Mouse (Mus musculus): ENCODE measurements around the gene Cib3.

Gene Cib3

DNA sequence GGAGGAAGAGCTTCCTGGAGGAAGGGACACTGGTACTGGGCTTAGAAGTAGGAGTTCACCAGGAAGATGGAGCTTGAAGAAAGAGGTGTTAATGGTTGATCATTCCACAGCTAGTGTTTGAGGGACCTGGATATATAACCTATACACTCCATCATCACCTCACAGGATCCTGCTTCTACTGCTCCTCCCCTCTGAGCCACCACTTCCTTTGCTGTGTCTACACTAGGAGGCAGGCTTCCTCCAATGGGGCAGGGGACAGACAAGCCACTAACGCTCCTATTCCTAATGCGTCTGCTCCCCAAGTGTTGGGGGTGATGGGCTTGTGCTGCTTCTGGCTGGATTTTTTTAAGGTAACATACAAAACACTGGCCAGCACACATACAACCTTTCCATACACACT, 1.9 kb downstream of the Cib3 start:
- no peak for DNase-seq (ENCODE audit: low spot score)

DNA sequence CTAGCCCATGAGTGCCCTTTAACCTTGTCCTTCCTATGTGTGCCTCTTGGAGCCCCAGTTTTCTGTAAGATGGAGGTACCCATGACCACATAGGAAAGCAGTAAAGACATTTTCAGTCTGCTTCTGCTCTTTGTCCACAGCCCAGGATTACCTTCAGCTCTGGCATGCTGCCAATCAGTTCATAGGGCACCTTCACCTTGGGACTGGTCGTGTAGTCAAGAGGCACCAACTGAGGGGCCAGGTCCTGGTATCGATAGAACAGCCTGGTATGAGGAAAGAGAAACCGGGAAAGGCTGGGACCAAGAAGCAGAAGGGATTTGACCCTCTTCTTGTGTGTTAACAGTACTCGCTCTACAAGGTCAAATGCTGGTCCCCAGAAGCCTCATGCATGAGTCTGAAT, 2.4 kb downstream of the Cib3 start:
- no peak for DNase-seq (ENCODE audit: low spot score)

DNA sequence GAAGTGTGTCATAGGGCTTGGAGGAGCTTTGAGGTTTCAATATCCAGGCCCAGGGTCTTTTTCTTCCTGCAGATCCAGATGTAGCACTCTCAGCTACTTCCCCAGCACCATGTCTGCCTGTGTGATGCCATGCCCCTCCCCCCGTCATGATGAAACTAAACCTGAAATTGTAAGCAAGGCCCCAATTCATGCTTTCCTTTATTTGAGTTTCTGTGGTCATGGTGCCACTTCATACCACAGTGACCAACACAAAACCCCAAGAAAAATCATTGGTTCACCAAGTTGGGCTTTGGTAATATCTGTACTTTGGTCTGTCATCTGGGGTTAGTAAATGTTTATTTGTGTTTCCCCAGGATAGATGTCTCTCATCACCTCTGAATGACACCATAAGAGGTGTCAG, 4.1 kb downstream of the Cib3 start:
- DNase-seq (ENCODE audit: low spot score), result no peak

DNA sequence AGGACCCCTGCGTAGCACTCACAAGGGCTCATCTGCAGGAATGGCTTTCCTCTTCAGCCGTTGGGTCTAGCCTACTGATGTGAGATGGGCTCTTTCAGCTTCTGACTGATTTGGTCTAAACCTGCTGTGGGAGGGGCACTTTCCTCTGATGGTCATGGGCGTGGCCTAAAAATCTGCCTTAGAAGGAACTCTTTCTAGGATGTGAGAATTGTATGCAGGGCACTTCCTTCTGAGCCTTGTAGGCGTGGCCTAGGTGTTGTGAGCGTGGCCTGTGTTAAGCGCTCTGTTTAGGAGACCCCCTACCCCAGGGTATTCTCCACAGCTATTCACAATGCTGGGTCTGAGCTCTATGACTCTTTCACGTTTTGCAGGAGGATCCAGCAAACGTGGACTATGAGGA, 14.6 kb downstream of the Cib3 start:
- no peak for DNase-seq (ENCODE audit: low spot score)

- no peak for DNase-seq (ENCODE audit: low spot score)
Observed at GRCm38 (mm10) chr8:72192065-72192464, 20.6 kb downstream of the Cib3 start.

- no peak for DNase-seq (ENCODE audit: low spot score)
Observed at GRCm38 (mm10) chr8:72190215-72190539, 22.5 kb downstream of the Cib3 start.

DNA sequence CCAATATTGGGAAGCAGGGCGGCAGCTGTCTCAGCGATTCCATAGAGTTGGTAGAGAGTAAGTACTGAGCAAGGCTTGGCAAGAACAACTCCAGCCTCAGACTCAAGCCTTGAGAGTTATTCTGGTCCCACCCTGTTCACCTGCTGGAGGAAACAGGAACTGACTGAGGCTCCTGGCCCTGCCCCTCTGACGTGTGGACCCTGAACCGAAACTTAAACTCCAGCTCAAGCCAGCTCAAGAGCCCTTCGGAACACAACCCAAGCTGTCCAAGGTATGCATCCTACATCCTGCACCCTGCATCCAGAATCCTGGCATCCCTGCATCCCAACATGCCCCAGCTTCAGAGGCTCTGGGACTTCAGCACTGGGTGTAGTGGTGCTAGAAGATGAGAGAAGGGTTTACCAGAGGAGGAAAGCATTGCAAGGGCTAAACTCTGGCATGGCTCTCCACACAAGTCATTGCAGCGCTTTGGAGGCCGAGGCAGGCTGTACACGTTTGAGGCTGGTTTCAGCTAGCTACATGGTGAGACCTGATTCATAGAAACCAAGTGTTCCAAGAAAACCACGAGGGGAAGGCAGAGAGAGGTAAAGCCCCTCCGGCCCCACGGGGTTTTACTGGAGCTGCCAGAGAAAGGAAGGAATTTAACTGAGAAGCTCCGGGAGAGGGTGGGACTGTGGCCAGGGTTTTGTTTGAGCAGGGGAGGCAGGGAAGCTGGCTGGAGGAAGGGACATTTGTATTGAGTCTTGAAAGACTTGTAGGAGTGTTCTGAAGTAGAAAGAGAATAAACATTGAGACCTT, 23.0 kb downstream of the Cib3 start, which contains the start of gene Hsh2d:
Gene Hsh2d, plus strand, starts transcription at position 222 of the 798 bp plus-strand sequence.
- DNase-seq (ENCODE audit: low spot score), result no peak

DNA sequence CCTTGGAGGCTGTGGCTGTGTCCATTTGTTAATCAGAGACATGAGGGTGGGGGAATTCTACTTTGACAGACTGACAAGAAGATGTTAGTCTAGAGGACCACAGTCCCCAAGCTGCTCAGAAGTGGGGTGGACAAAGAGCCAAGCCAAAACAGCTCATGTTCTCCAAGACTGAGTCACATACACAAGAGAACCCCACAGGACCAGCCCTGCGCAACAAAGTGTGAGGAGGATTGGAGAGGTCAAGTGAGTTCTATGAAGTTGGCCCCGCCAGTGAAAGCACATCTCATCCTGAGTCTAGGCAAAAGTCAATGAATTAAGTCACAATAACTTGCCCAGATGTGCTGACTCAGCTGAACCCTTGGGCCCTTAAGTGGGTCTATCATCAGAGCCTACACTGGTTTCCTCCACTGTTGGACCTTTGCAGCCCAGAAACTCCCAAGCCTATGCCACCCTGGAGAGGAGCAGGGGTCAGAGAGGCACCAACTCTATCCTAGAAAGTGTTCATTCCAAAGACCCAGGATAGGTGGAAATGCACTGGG, 24.8 kb downstream of the Cib3 start:
- DNase-seq (ENCODE audit: low spot score), result no peak

DNA sequence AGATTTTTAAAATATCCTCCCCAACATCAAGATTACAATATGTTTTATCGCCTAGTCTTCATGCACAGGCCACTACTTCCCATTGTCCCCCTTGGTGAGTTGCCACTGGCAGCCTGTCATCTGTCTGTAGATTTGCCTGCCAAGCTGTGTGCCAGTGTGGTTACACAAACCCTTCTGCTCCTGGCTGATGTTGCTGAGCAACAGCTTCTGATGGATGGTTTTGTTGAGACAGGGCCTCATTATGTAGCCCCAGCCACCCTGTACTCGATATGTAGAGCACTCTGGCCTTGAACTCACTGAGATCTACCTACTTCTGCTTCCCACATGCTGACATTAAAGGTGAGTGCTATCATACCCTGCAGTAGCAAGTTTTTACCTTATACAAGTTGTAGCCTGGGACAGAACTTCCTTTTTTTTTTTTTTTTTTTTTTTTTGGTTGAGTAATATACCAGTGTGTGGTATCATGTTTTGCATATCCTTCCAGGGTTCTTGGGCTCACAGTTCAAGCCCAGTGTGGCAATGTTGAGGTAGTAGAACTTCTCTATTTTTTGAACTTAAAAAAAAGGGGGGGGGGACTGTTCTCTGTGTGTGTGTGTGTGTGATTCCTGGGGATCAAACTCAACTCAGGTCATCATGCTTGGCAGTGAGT, 29.0 kb downstream of the Cib3 start:
- DNase-seq (ENCODE audit: low spot score), result no peak

DNA sequence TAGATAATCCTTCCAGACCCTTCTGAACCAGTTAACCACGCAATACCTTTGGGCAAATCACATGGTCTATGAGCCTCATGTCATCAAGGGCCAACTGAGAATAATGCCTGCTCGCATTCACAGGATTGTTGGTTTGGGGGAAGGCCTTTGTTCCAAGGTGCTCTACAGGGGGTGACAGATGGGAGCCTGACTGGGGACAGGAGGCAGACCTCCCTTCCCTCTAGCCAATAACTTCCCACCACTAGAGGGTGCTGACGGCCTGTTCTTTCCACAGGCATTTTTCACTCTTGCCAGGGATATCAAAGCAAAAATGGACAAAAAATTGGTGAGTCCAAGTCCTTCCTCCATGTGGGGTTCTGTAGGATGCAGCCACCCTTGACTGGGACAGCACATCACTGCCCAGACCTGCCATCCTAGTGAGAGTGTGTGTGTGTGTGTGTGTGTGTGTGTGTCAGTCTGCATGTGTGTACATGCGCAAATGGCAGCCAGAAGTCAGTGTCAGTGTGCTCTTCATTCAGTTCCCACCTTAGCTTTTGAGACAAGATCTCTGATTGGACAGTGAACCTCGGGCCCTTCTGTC, 35.2 kb downstream of the Cib3 start:
- peak; percentile 54 for DNase-seq (ENCODE audit: low spot score)

DNA sequence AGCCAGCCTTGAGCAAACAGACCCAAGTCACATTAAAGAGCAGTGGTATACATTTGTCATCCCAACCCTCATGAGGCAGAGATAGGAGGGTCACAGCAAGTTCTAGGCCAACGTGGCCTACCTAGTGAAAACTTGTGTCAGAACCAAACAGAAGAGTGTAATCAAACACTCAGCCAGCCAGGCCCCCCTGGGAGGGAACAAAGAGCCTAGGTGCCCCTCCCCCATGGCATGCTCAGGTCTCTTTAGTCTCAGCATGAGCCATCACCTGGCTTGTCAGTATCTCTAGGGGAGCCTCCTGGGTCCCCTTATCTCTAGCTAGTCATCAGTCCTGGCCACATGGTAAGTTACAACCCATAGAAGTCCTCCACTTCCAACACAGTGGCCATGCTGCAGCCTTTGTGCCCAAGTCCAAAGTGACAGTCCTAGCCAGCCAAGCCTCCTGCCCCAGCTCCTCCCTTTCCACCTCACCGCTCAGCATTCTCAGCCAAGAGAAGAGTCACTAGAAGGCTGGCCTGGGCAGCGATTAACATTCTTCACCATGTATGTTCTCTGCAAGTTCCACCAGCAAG, 42.9 kb downstream of the Cib3 start:
- no peak for DNase-seq (ENCODE audit: low spot score)

DNA sequence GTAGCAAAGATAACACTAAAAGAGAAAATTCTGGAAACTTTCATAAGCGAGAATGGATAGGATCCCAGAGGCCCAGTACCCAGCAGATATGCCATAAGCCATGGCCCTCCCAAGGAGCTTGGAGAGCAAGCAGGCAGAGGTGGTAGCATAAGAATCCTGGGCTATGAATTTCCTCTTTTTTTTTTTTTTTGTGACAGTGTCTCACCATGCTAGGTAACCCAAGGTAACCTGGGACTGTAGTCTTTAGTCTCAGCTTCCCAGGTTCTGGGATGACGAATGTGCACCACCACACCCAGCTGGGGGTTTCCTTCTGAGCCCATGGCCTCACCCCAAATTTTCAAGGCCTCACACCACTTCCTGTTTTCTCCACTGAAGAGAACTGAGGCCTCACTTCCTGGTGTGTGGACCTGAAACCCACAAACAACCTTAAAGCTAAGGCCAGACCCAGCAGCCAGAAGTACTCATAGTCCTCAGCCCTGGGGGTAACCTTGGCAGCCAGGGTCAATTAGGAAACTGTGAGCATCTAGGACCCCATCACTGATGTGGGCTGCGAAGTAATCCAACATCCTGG, 43.5 kb downstream of the Cib3 start:
- DNase-seq (ENCODE audit: low spot score), result no peak

GRCm38 (mm10) chr8:72162821-72163220, 49.8 kb downstream of the Cib3 start:
- no peak for DNase-seq (ENCODE audit: low spot score)

DNA sequence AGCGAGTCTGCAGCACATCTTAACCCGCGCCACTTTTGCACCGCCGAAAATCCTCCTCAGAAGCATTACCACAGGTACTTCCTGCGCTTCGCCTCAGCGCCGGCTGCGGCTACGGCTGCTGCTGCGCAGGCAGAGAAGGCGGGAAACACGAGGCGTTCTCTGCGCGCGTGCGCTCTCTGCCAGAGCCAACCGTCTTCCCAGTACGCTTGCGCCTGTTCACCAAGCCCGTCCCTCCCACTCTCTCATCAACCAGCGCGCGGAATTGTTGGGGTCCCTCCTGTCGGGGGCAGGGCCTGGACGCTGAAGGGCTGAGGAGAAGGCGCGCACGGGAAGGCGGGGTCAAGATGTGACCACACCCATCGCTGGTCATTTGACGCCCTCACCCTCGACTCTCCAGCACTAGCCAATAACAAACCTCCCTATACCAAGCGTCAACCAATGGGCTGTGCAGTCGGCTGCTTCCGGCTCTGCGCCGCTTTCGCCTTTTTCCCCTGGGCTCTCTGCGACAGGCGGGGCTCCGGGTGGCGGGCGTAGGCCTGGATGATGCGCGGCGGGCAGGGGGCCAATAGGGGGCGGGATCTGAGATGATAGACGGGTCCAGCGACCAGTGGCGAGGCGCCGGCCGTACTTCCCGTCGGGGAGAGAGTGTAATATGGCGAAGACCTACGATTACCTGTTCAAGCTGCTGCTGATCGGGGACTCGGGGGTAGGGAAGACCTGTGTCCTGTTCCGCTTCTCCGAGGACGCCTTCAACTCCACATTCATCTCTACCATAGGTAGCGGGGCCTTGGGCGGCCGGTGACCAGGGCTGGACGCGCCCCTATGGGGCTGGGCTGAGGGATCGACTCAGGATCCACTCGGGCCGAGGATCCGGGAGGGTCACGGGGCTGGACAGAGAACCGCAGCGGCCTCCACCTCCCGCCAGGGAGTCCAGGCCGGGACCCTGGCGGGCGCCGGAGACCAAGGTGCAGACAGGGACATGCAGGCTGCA, 51.6 kb downstream of the Cib3 start, which contains the start of gene Rab8a:
Gene Rab8a, plus strand, starts transcription at position 494 of the 991 bp plus-strand sequence.
- DNase-seq (ENCODE audit: low spot score), result peak; percentile 100

DNA sequence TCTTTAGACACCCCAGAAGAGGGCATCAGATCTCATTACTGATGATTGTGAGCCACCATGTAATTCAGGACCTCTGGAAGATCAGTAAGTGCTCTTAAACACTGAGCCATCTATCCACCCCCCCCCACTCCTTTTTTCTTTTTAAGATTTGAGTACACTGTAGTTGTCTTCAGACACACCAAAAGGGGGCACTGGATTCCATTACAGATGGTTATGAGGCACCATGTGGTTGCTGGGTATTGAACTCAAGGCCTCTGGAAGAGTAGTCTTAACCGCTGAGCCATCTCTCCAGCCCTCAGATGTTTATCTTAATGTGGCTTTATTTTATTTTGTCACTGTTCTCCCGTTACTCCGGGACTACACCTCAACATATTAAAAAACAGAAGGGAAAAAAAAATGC, 52.6 kb downstream of the Cib3 start:
- DNase-seq (ENCODE audit: low spot score), result no peak

DNA sequence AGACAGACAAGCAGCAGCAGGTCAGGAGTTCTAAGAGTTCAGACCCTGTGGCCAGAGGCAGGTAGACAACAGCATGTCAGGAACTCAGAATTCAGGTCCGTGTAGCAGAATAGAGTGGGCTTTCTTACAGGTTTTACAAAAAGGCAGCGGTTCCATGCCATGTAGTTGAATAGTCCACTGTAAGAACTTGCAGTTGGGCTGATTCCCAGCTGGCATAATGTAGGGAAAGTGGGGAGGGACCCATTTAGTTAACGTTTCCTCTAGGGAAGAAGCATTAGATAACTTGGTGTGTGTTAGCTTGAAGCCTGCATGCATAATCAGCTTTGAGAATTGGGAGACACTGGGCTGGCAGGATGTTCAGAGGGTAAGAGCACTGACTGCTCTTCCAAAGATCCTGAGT, 53.9 kb downstream of the Cib3 start:
- DNase-seq (ENCODE audit: low spot score), result no peak

DNA sequence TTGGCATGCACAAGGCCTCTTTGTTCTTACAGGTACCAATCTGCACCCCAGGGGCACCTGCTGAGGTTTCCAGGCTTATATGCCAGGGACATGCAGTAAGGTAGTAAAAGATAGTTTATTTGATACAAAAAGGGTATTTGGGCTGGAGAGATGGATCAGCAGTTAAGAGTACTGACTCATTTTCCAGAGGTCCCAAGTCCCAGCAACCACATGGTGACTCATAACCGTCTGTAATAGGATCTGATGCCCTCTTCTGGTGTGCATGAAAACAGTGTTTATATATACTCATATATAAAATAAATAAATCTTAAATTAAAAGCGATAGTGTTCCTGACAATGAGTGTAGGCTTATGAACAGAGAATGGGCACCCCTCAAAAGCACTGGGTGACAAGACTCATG, 54.5 kb downstream of the Cib3 start:
- no peak for DNase-seq (ENCODE audit: low spot score)

Data from ovary, postnatal 36 days (tissue).